Mouse (Mus musculus) ES-E14 (cell line): ENCODE measurements around the gene Fam243. TPM values are rescaled to one million over a fixed set of nuclear protein-coding genes. Genes with fewer than 3 reads are reported as not detected.

Source experiments
- DNase-seq: peaks from one replicate; pipeline ENCODE4 v3.0.0-alpha.2; 2013; ENCODE audit warnings: low read depth, low spot score
- H3K27ac ChIP-seq: 2 replicates; pipeline ENCODE4 v1.5.1; 2012; ENCODE audit warnings: low read depth, mild to moderate bottlenecking, low read length, moderate library complexity, mixed read lengths; ENCODE audit not compliant: poor library complexity, insufficient read depth, severe bottlenecking
- H3K36me3 ChIP-seq: 2 replicates; pipeline ENCODE4 v1.6.1; 2012; ENCODE audit warnings: mild to moderate bottlenecking, low read length, moderate library complexity, mixed read lengths; ENCODE audit not compliant: control insufficient read depth, poor library complexity, insufficient read depth, severe bottlenecking
- H3K4me1 ChIP-seq, 2 experiments: fragments of 150-350 bp in 1 of 2; sonication (generic) in 1 of 2; 2 replicates each; pipeline ENCODE4 v1.6.1; 2012; ENCODE audit warnings: low read length in 2 of 2, mild to moderate bottlenecking in 1 of 2, mixed read lengths in 1 of 2; ENCODE audit not compliant: control insufficient read depth in 2 of 2, insufficient read depth in 2 of 2, poor library complexity in 1 of 2
- H3K4me3 ChIP-seq, 2 experiments: fragments of 150-350 bp in 1 of 2; sonication (generic) in 1 of 2; 2 replicates each; pipeline ENCODE4 v1.5.1; 2012; ENCODE audit warnings: low read length in 2 of 2, low read depth in 1 of 2, mild to moderate bottlenecking in 1 of 2, mixed read lengths in 1 of 2; ENCODE audit not compliant: insufficient read depth in 1 of 2, poor library complexity in 1 of 2, severe bottlenecking in 1 of 2
- H3K9ac ChIP-seq: 2 replicates; pipeline ENCODE4 v1.6.1; 2012; ENCODE audit warnings: low read depth, mild to moderate bottlenecking, low read length, mixed read lengths; ENCODE audit not compliant: poor library complexity, insufficient read depth, severe bottlenecking
- H3K9me3 ChIP-seq: fragments of 150-350 bp; sonication (generic); 2 replicates; pipeline ENCODE4 v1.6.1; 2012; ENCODE audit warnings: low read depth, mild to moderate bottlenecking, low read length; ENCODE audit not compliant: control insufficient read depth, insufficient read depth
- CHD2 ChIP-seq: IDR thresholded peaks from 2 replicates; pipeline ENCODE4 v1.6.1; 2014; ENCODE audit warnings: mild to moderate bottlenecking, low read depth, low read length, inconsistent platforms
- HCFC1 ChIP-seq: IDR thresholded peaks from 2 replicates; pipeline ENCODE4 v1.6.1; 2012; ENCODE audit warnings: low read length, inconsistent platforms, borderline replicate concordance; ENCODE audit not compliant: insufficient read depth
- MAFK ChIP-seq: IDR thresholded peaks from 2 replicates; pipeline ENCODE4 v1.6.1; 2014; ENCODE audit warnings: mild to moderate bottlenecking, low read depth, low read length, inconsistent platforms; ENCODE audit not compliant: insufficient read depth
- ZC3H11A ChIP-seq: IDR thresholded peaks from 2 replicates; pipeline ENCODE4 v1.6.1; 2012; ENCODE audit warnings: low read depth, mild to moderate bottlenecking, inconsistent platforms, low read length, borderline replicate concordance
- ZNF384 ChIP-seq: IDR thresholded peaks from 2 replicates; pipeline ENCODE4 v1.6.1; 2012; ENCODE audit warnings: low read depth, low read length, inconsistent platforms
- in situ Hi-C, 2 experiments: fragments of 600-800 bp; cut with MboI; formaldehyde crosslinking; loops; one replicate each; pipeline ENCODE4 v1.15.1; 2025; ENCODE audit warnings: low sequenced_read_pairs in 2 of 2, inconsistent platforms in 1 of 2; ENCODE audit not compliant: unreplicated experiment in 2 of 2
- total RNA-seq: library from RNA; depleted of rRNA; stranded (reverse); fragments of 300-350 nt; gene quantifications from 2 replicates; pipeline ENCODE4 v1.2.3, GENCODE M21; 2012

Gene Fam243
- total RNA-seq, 1 experiment: not detected

DNA sequence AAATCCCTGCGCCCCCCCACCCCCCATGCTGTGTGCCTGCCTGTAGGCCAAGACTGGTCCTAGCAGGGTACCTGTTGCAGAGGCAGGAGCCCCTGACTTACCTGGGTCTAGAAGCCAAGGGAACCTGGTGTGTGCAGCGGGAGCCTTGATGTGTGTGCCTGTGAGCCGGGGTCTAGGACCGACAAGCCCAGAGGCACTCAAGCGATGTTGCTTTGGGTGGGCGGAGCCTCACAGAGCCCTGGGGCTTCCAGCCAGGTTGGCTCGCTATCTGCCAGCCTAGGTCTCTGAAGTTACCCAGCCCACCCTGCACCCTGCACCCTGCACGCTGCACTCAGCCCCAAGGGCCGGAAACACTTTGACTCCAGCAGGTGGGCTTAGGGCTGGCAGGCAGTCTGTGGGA, 37.5 kb upstream of the Fam243 start:
- no peak overlapping the region; a peak in 1 of 4 replicates for H3K4me3 ChIP-seq
- peak; percentile 34 for DNase-seq
- H3K9ac ChIP-seq: no peak overlapping the region; the same call in 1 of the 2 replicates
- in situ Hi-C loops: no loop called here
- TF ChIP-seq ZNF384 (no peak), ZC3H11A (no peak), MAFK (no peak), HCFC1 (no peak), CHD2 (no peak)
- no peaks in the 10 kb centered on the region for H3K9me3 ChIP-seq
- H3K27ac ChIP-seq: no peak overlapping the region
- 0 out of 4 replicates have a peak, but pooled peaks cover 2 to 4% of the 10 kb centered on the region in 2 experiments for H3K4me1 ChIP-seq
- H3K36me3 ChIP-seq: no peaks in the 10 kb centered on the region

DNA sequence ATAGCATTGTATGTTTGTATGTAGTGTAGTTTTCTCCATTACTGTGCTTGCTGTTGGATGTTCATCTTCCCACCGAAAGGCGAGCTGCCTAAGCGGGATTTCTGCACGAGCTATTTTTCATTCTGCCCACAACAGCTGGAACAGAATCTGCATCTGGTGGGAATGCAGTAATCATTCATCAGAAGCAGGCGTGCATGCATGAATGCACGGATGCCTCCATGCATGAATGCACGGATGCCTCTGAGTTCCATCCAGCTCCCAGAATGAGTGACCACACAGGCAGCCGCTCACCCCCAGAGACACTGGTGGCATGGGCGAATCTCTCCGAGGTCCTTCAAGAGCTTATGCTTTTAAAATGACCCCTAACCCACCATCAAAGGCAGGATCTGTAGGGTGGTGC, 36.3 kb upstream of the Fam243 start:
- Histone ChIP-seq H3K4me1 (0 out of 4 replicates have a peak, but pooled peaks cover 2 to 4% of the 10 kb centered on the region in 2 experiments), H3K36me3 (no peaks in the 10 kb centered on the region), H3K27ac (no peak overlapping the region), H3K9me3 (no peaks in the 10 kb centered on the region), H3K4me3 (no peak overlapping the region), H3K9ac (no peak overlapping the region)
- no peak for TF ChIP-seq HCFC1
- no peak for TF ChIP-seq ZC3H11A
- no peak for TF ChIP-seq MAFK
- no peak for TF ChIP-seq ZNF384
- TF ChIP-seq CHD2: no peak
- in situ Hi-C loops: no loop called here
- DNase-seq: no peak

DNA sequence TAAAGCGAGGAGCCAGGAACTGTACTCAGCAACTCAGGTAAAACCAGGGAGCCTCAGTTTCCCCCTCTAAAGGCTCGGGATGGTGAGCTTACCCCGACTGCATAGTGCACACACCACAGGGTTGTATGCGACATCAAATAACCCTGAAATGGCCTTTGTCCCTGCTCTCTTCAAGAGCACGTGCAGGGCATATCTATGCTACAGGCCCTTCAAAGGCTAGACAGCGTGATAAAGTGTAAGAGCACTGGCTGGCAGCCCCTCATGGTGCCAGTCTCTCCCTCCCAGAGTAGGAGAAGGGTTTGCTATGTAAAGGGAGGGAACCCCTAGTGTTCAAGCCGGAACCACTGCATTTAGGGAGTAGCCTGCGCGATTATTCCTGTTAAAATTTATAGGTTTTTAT, 35.8 kb upstream of the Fam243 start:
- no peak overlapping the region for H3K9ac ChIP-seq
- TF ChIP-seq ZC3H11A (no peak), HCFC1 (no peak), CHD2 (no peak), MAFK (no peak), ZNF384 (no peak)
- H3K36me3 ChIP-seq: no peaks in the 10 kb centered on the region
- H3K4me1 ChIP-seq: 0 out of 4 replicates have a peak, but pooled peaks cover 2 to 4% of the 10 kb centered on the region in 2 experiments
- in situ Hi-C loops: no loop called here
- no peaks in the 10 kb centered on the region for H3K9me3 ChIP-seq
- no peak for DNase-seq
- H3K27ac ChIP-seq: no peak overlapping the region
- H3K4me3 ChIP-seq: no peak overlapping the region

GRCm38 (mm10) chr16:92355982-92356381, 34.7 kb upstream of the Fam243 start:
- no peak overlapping the region for H3K27ac ChIP-seq
- no peak overlapping the region for H3K9ac ChIP-seq
- TF ChIP-seq CHD2 (no peak), MAFK (no peak), HCFC1 (no peak), ZC3H11A (no peak), ZNF384 (no peak)
- 0 out of 4 replicates have a peak, but pooled peaks cover 2 to 4% of the 10 kb centered on the region in 2 experiments for H3K4me1 ChIP-seq
- in situ Hi-C loops: no loop called here
- H3K36me3 ChIP-seq: no peaks in the 10 kb centered on the region
- DNase-seq: no peak
- H3K9me3 ChIP-seq: no peaks in the 10 kb centered on the region
- H3K4me3 ChIP-seq: no peak overlapping the region
